Mouse (Mus musculus): ENCODE measurements at regions not wholly inside any gene's neighbourhood (a gene's known extent, or its start where the extent isn't known, plus 50 kb on each side); places are given as distances from the start of the nearest gene placed in this dataset. TPM values are rescaled to one million over a fixed set of nuclear protein-coding genes. Genes with fewer than 3 reads are reported as not detected.

Small RNA genes lying in the stretch of these regions (microRNA-seq; reads per million reads assigned to microRNA genes)
- not detected for gene Gm25942
